ENCODE assay signal across 8 mouse cellular contexts in the genomic region with DNA sequence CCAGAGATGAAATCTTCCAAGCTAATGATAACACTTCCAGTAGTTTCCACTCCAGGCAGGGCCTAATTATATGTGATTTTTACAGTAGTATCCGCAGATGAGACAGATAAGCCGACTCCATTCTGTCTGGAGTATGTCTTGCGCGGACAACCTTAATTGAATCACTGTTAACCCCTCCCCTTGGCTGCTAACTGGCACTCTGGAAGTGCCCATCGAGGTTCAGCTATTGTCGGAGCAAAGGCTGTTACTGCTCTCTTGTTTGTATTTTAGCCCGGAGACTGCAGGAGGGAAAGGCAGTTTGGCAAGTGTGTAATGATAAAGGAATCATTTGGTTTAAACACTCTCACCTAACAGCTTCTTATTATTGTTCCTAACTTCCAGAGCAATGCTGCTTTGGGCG.
A peak's percentile ranks its signal among the peaks of the same experiment; 100 is the strongest.
DNase-seq lines count a peak whose midpoint lies in the region; ATAC-seq and TF ChIP-seq lines count a peak whose summit lies in the region.

No protein-coding gene starts in this region.

- peaks cover 11% of the 10 kb centered on the region; the same call in 1 of the 2 replicates for H3K4me1 ChIP-seq in forebrain, embryonic 11.5 days (replicated peaks; ENCODE audit: control insufficient read depth, insufficient read depth, low read length)
- peaks cover 14% of the 10 kb centered on the region; the same call in 1 of the 2 replicates for H3K4me1 ChIP-seq in limb, embryonic 14.5 days (ENCODE audit: control insufficient read depth, insufficient read depth, low read length)

- WGBS in forebrain, embryonic 11.5 days: 2% methylated on average over 8 of the region's 8 CpGs
- WGBS in limb, embryonic 14.5 days: 15% methylated on average over 8 of the region's 8 CpGs

- intact Hi-C loops in left cerebral cortex, postnatal 4 days (cut with DNase I): no loop called here
- intact Hi-C loops in left cerebral cortex, postnatal 25 days (cut with DNase I): no loop called here

- peak overlapping the region; percentile 32 for H3K4me3 ChIP-seq in forebrain, embryonic 11.5 days (ENCODE audit: low read depth, low read length)
- peak overlapping the region; percentile 44 for H3K4me3 ChIP-seq in limb, embryonic 14.5 days (replicated peaks; ENCODE audit: low read length)

- H3K9ac ChIP-seq in forebrain, embryonic 11.5 days (ENCODE audit: low read length): peak overlapping the region; percentile 65; the same call in 1 of the 2 replicates
- H3K9ac ChIP-seq in limb, embryonic 14.5 days (ENCODE audit: low read depth, low read length, severe bottlenecking): peak overlapping the region; percentile 56; the same call in 1 of the 2 replicates

- peak; percentile 23 for DNase-seq in left cerebral cortex, postnatal 4 days
- no peak for DNase-seq in left cerebral cortex, postnatal 25 days (ENCODE audit: low spot score in 2 of 2)
- DNase-seq in forebrain, embryonic 11.5 days (ENCODE audit: low spot score): no peak
- DNase-seq in limb, embryonic 14.5 days (ENCODE audit: low spot score): no peak
- peak; percentile 58 for DNase-seq in retina, embryonic 14.5 days (ENCODE audit: low spot score)
- DNase-seq in adrenal gland, postnatal 10 days: no peak
- no peak for DNase-seq in urinary bladder, postnatal 10 days (ENCODE audit: low spot score)
- no peak for DNase-seq in cerebellum, adult 9-11 months

- H3K27me3 ChIP-seq in forebrain, embryonic 11.5 days (ENCODE audit: control insufficient read depth, insufficient read depth, low read length): no peaks in the 10 kb centered on the region
- H3K27me3 ChIP-seq in limb, embryonic 14.5 days (ENCODE audit: control insufficient read depth, insufficient read depth, low read length): no peaks in the 10 kb centered on the region

- no peak for TF ChIP-seq POLR2A in limb, embryonic 14.5 days (IDR thresholded peaks at IDR 0.05; ENCODE audit: borderline replicate concordance, extremely low read depth, insufficient read depth, insufficient read length)

- H3K9me3 ChIP-seq in forebrain, embryonic 11.5 days (ENCODE audit: control insufficient read depth, low read length): no peaks in the 10 kb centered on the region
- no peaks in the 10 kb centered on the region for H3K9me3 ChIP-seq in limb, embryonic 14.5 days (ENCODE audit: control insufficient read depth, low read length)

- H3K4me2 ChIP-seq in forebrain, embryonic 11.5 days (ENCODE audit: low read depth, low read length, severe bottlenecking): peak overlapping the region; percentile 83
- H3K4me2 ChIP-seq in limb, embryonic 14.5 days (replicated peaks; ENCODE audit: low read depth, low read length, severe bottlenecking): peak overlapping the region; percentile 91

- H3K27ac ChIP-seq in forebrain, embryonic 11.5 days (ENCODE audit: low read depth, low read length): peak overlapping the region; percentile 77; the same call in 1 of the 2 replicates
- H3K27ac ChIP-seq in limb, embryonic 14.5 days (replicated peaks; ENCODE audit: low read depth, low read length): no peak overlapping the region

- no peaks in the 10 kb centered on the region for H3K36me3 ChIP-seq in forebrain, embryonic 11.5 days (ENCODE audit: control insufficient read depth, insufficient read depth, low read length)
- no peaks in the 10 kb centered on the region for H3K36me3 ChIP-seq in limb, embryonic 14.5 days (ENCODE audit: control insufficient read depth, insufficient read depth, low read length)

- no peak for ATAC-seq in forebrain, embryonic 11.5 days (replicated peaks; ENCODE audit: low FRiP score)
- no peak for ATAC-seq in limb, embryonic 14.5 days (ENCODE audit: low FRiP score, low read depth)

Comparison
In these comparisons a context has a peak if more than half of its experiments do, and no peak if none do; other contexts are left out.
1. DNase-seq: peak in left cerebral cortex, postnatal 4 days (single experiment) and retina, embryonic 14.5 days (single experiment); none in left cerebral cortex, postnatal 25 days (0 of 2), forebrain, embryonic 11.5 days (single experiment), limb, embryonic 14.5 days (single experiment), adrenal gland, postnatal 10 days (single experiment), urinary bladder, postnatal 10 days (single experiment) and cerebellum, adult 9-11 months (single experiment).